Mouse (Mus musculus) liver, embryonic 16.5 days (tissue): ENCODE data around the gene Apbb2. TPM values are rescaled to one million over a fixed set of nuclear protein-coding genes. Genes with fewer than 3 reads are reported as not detected.

ENCODE experiments used
- ATAC-seq: fragments of 200-750 bp; cut with Nextera tagmentation; 2 replicates; pipeline ENCODE4 v1.8.0; 2017; ENCODE audit warnings: low read depth, mild to moderate bottlenecking, moderate number of reproducible peaks, moderate library complexity
- H3K27ac ChIP-seq: fragments of 300-500 bp; sonication (generic); 2 replicates; pipeline ENCODE4 v1.5.1; 2014; ENCODE audit warnings: mild to moderate bottlenecking, low read length
- H3K27me3 ChIP-seq: fragments of 300-500 bp; sonication (generic); 2 replicates; pipeline ENCODE4 v1.6.1; 2014; ENCODE audit warnings: low read depth, low read length, mixed read lengths; ENCODE audit not compliant: control insufficient read depth, insufficient read depth
- H3K36me3 ChIP-seq: fragments of 300-500 bp; sonication (generic); 2 replicates; pipeline ENCODE4 v1.6.1; 2014; ENCODE audit warnings: mild to moderate bottlenecking; ENCODE audit not compliant: control insufficient read depth, insufficient read depth
- H3K4me1 ChIP-seq: fragments of 300-500 bp; sonication (generic); 2 replicates; pipeline ENCODE4 v1.6.1; 2014; ENCODE audit warnings: low read depth, low read length, mixed read lengths; ENCODE audit not compliant: control insufficient read depth
- H3K4me2 ChIP-seq: fragments of 300-500 bp; sonication (generic); 2 replicates; pipeline ENCODE4 v1.6.1; 2014; ENCODE audit warnings: low read depth, low read length, mixed read lengths
- H3K4me3 ChIP-seq: fragments of 300-500 bp; sonication (generic); 2 replicates; pipeline ENCODE4 v1.5.1; 2014; ENCODE audit warnings: low read depth, mild to moderate bottlenecking, low read length
- H3K9ac ChIP-seq: fragments of 300-500 bp; sonication (generic); 2 replicates; pipeline ENCODE4 v1.6.1; 2014; ENCODE audit warnings: low read depth, low read length
- H3K9me3 ChIP-seq: fragments of 300-500 bp; sonication (generic); replicated peaks from 2 replicates; pipeline ENCODE4 v1.6.1; 2016; ENCODE audit warnings: low read length; ENCODE audit not compliant: control insufficient read depth
- WGBS: fragments of 180-500 bp; shearing (Covaris S2); extraction: QIAGEN DNeasy Blood & Tissue Kit; methylation state at CpG from one replicate; pipeline ENCODE4 v1.1.7; 2014; ENCODE audit not compliant: insufficient replicate concordance; 5-methylcytosine and 5-hydroxymethylcytosine counted together
- polyA plus RNA-seq: library from polyadenylated mRNA; unstranded; fragments of >200 nt; fragmentation: Nextera tagmentation; extraction: Ambion mirVana; gene quantifications from 2 replicates; pipeline ENCODE4 v1.2.1, GENCODE M21; 2015

The Apbb2 gene
- polyA plus RNA-seq, 1 experiment from 2014 or later, result 5.6 TPM

DNA sequence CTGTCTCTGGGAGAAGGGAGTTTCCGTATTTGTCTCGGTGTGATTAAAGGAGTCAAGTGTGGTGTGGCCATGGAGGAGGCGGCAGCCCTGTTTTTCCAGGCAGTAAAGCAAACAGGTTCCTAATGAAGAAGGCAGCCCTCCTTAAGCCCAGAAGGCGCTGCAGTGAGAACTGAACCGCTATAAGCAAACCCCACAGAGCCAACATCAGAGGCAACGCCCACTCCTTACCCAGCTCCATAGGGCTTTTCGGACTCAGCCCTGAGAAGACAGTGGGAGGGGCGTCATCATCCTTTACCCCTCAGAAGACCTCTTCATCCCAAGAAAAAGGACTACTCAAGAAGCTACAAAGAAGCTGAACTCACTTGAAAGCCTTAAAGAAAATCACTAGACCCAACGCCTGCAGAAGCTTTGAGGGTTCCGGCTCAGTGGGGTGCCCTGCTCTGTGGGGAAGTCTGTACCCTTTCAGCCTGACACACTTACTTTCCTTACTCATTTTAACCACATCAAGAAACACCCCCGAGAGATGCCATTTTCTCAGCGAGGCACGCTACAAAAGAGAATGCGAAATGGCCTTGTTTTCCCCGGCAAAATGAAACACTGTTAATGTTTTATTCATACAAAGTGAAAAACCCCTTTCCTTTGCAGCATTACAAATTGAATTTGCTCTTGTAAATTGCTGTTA lies 258.7 kb downstream of the Apbb2 start:
- WGBS, result 74% methylated on average over 15 of the region's 15 CpGs
- H3K9me3 ChIP-seq, result no peaks in the 10 kb centered on the region
- ATAC-seq, result no peak

DNA sequence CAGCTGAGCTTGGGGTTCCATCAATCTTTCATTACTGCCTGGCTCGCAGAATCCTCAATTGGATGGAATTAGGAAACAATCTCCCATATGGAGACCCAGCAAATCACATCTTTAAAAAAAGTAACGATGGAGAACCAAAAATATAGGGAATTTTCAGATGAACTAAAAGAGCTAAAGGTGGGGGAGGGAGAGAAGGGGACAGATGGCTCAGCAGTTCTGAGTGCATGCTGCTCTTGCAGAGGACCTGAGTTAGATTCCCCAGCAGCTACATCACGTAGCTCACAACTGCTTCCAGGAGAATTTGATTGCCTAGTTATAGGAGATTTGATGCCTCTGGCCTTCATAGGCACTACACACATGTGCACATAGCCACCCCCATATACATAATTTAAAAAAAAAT lies 263.4 kb downstream of the Apbb2 start:
- no peaks in the 10 kb centered on the region for H3K4me1 ChIP-seq
- H3K36me3 ChIP-seq, result no peaks in the 10 kb centered on the region
- no peak overlapping the region for H3K9ac ChIP-seq
- H3K9me3 ChIP-seq, result no peaks in the 10 kb centered on the region
- H3K4me3 ChIP-seq, result no peak overlapping the region
- no peaks in the 10 kb centered on the region for H3K27me3 ChIP-seq
- no peak overlapping the region for H3K4me2 ChIP-seq
- H3K27ac ChIP-seq, result no peak overlapping the region
- ATAC-seq, result no peak
- WGBS, result 66% methylated on average over 3 of the region's 3 CpGs

More for the DNA sequence above, 258.7 kb downstream of the Apbb2 start:
- Histone ChIP-seq H3K27ac (no peak overlapping the region), H3K4me1 (no peaks in the 10 kb centered on the region), H3K36me3 (no peaks in the 10 kb centered on the region), H3K4me2 (no peak overlapping the region), H3K4me3 (no peak overlapping the region), H3K27me3 (no peaks in the 10 kb centered on the region), H3K9ac (no peak overlapping the region)

DNA sequence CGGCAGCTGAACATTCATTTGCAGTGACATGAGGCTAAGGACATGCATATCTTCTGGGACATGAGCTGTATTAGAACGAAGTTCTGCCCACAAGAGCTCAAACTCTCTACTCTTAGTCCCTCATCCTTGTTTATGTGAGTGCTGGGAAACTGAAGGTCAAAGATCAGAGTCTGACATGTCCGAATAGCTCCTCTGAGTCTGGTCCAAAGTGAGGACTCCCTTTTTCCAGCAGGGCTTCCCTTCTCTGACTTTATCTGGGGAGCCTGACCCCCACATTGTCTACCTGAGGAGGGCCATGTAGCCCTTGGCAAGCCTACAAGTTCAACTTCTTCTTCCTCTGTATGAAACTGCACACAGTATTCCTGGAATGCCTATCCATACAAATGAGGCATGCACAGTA lies 264.7 kb downstream of the Apbb2 start:
- Histone ChIP-seq H3K4me1 (no peaks in the 10 kb centered on the region), H3K27me3 (no peaks in the 10 kb centered on the region), H3K27ac (no peak overlapping the region), H3K36me3 (no peaks in the 10 kb centered on the region), H3K9ac (no peak overlapping the region), H3K9me3 (no peaks in the 10 kb centered on the region), H3K4me3 (no peak overlapping the region), H3K4me2 (no peak overlapping the region)
- ATAC-seq, result no peak
- 49% methylated on average over 3 of the region's 3 CpGs for WGBS

DNA sequence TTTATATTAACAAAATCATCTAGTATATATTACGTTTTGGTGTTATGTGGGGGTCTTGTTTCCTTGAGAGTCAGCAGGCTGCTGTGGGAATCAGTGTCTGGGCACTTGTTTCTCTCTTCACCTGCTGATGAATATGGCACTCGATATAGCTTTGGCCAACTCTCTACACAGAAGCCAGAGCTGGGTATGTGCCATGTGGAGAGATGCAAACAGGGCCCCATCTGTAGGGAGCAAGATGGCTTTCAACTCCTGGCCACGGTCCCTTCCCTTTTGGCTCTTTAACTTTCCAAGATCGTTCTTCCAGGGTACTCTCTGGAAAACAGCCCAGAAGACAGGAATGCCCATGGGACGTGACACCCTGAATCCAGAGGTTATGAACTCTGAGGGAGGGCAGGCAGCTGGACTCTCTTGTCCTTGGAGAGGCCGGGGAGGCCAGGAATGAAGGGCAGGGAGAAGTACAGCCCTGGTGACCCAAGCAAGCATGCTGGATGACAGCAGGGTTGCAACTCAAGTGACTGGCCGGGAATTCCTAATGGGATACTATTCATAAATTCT lies 266.7 kb downstream of the Apbb2 start:
- Histone ChIP-seq H3K27ac (no peak overlapping the region), H3K36me3 (no peaks in the 10 kb centered on the region), H3K4me1 (no peaks in the 10 kb centered on the region), H3K9me3 (no peaks in the 10 kb centered on the region), H3K27me3 (no peaks in the 10 kb centered on the region), H3K4me2 (no peak overlapping the region), H3K4me3 (no peak overlapping the region), H3K9ac (no peak overlapping the region)
- WGBS, result 64% methylated on average over 7 of the region's 7 CpGs
- ATAC-seq, result no peak

DNA sequence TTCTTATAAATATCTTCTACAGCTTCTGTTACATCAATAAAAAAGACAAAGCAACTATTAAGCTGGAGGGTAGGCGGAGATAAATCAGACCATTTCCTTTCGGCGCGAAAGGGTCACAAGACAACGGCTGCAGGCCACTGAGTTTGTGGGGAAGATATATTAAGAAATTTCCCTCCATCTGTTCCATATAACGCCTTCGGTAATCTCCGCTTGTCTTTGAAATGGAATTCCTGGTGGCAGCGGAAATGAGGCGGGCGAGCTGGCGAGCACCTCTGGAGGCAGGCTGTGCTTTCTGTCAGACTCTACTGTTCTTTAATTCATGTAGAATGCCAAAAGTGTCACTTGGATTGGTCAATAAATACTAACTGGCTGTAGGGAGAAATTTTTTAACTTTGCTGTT lies 267.5 kb downstream of the Apbb2 start:
- no peak overlapping the region for H3K4me3 ChIP-seq
- no peak overlapping the region for H3K9ac ChIP-seq
- no peaks in the 10 kb centered on the region for H3K4me1 ChIP-seq
- H3K36me3 ChIP-seq, result no peaks in the 10 kb centered on the region
- no peak overlapping the region for H3K4me2 ChIP-seq
- 73% methylated on average over 12 of the region's 12 CpGs for WGBS
- no peaks in the 10 kb centered on the region for H3K27me3 ChIP-seq
- no peaks in the 10 kb centered on the region for H3K9me3 ChIP-seq
- no peak overlapping the region for H3K27ac ChIP-seq
- no peak for ATAC-seq

DNA sequence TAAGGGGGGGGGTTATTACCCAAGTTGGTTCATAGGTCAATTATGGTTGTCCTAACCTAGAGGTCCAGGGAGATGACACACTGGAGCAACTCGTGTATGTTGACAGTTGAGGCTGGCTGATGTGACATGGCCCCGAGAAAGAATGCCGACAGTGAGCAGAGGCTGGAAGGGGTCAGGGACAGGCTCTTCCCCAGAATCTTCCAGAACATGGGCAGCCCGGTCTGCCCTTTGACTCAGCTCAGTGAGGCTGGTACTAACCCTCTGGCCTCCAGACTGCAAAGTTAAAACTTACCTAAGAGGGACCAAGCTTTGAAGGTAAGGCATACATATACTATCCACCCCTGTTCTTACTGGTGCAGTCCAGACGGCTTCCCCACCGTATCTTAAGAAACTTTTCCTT lies 268.0 kb downstream of the Apbb2 start:
- Histone ChIP-seq H3K4me2 (no peak overlapping the region), H3K4me3 (no peak overlapping the region), H3K36me3 (no peaks in the 10 kb centered on the region), H3K9ac (no peak overlapping the region), H3K9me3 (no peaks in the 10 kb centered on the region), H3K4me1 (no peaks in the 10 kb centered on the region), H3K27me3 (no peaks in the 10 kb centered on the region), H3K27ac (no peak overlapping the region)
- WGBS, result 72% methylated on average over 6 of the region's 6 CpGs
- ATAC-seq, result no peak

DNA sequence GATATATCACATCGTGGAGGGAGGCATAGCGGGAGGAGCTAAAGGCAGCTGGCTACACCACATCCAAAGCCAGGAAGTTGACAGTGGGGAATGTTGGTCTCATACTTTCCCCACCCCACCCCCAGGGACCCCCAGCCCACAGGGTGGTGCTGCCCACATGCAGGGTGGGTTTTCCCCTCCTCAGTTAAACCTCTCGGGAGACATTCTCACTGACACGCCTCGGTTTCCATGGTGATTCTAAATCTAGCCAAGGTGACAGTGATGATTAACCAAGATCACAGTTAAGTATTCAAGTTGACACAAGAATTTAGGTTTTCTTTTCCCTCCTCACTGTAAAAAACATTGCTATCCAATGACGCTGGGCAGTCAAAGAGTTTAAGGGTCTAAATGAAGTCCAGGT lies 270.2 kb downstream of the Apbb2 start:
- Histone ChIP-seq H3K27ac (no peak overlapping the region), H3K4me3 (no peak overlapping the region), H3K36me3 (no peaks in the 10 kb centered on the region), H3K9ac (no peak overlapping the region), H3K9me3 (no peaks in the 10 kb centered on the region), H3K4me2 (no peak overlapping the region), H3K27me3 (no peaks in the 10 kb centered on the region), H3K4me1 (no peaks in the 10 kb centered on the region; the same call in 1 of the 2 replicates)
- 68% methylated on average over 6 of the region's 6 CpGs for WGBS
- no peak for ATAC-seq

DNA sequence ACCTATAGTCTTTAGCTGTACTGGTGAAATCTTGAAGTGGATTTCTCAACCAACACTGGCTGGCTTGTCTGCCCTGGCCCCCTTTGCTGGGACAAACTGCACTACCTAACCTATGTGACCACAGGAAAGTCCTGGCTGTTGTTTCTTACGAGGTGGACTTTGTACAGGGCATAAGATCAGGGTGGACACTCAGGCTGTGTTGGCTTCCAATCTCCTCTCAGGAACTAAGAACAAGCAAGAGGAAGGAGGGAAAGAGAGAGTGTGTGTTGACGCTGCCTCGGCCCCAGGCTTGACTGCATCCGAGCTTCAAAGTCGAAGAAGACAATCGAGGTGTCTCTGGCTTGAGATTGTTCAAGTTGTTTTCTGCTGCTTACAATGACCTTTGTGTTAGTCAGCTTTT lies 271.8 kb downstream of the Apbb2 start:
- Histone ChIP-seq H3K4me3 (no peak overlapping the region), H3K27me3 (no peaks in the 10 kb centered on the region), H3K36me3 (no peaks in the 10 kb centered on the region), H3K9ac (no peak overlapping the region), H3K4me1 (no peaks in the 10 kb centered on the region; the same call in 1 of the 2 replicates), H3K4me2 (no peak overlapping the region), H3K9me3 (no peaks in the 10 kb centered on the region), H3K27ac (no peak overlapping the region)
- 66% methylated on average over 6 of the region's 6 CpGs for WGBS
- ATAC-seq, result no peak

DNA sequence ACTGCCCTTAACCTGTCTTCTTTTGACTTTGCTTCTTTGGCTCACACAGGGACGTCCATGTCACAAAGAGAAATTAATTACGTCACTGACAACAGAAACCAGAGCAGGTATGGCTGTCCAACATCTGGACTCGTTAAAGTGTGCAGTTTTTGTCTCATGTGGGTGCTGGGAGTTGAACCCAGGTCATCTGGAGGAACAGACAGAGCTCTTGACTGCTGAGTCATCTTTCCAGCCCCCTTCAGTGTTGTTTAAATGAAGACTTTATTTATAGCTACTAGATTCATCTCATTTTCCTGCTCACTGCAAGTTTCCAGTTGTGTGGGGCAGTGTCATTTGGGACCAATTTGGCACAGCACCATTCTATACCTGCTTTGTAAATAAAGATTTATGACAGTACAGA lies 273.4 kb downstream of the Apbb2 start:
- H3K4me2 ChIP-seq, result no peak overlapping the region
- ATAC-seq, result no peak
- no peaks in the 10 kb centered on the region; the same call in 1 of the 2 replicates for H3K4me1 ChIP-seq
- H3K27me3 ChIP-seq, result no peaks in the 10 kb centered on the region
- no peak overlapping the region for H3K4me3 ChIP-seq
- H3K9me3 ChIP-seq, result no peaks in the 10 kb centered on the region
- H3K9ac ChIP-seq, result no peak overlapping the region
- H3K27ac ChIP-seq, result no peak overlapping the region
- 38% methylated on average over 3 of the region's 3 CpGs for WGBS
- H3K36me3 ChIP-seq, result no peaks in the 10 kb centered on the region
